ENCODE assay signal across 40 mouse cellular contexts in genomic region chr6:113592637-113593036, GRCm38 (mm10). TPM values are rescaled to one million over a fixed set of nuclear protein-coding genes. Genes with fewer than 3 reads are reported as not detected.
"Had no signal": no experiment of that assay in that cellular context is flagged by ENCODE, and none has a peak within 500 bp of the region (broad histone marks: within the 10 kb centered on the region; RNA-seq: fewer than 3 reads in every experiment).

No protein-coding gene starts in this region.

- H3K36me3 ChIP-seq: heart, embryonic 15.5 days; hindbrain, embryonic 12.5 days; hindbrain, embryonic 13.5 days; hindbrain, embryonic 15.5 days; intestine, embryonic 15.5 days had no signal

- H3K27ac ChIP-seq: heart, embryonic 13.5 days; heart, embryonic 15.5 days; hindbrain, embryonic 10.5 days; hindbrain, embryonic 12.5 days; hindbrain, embryonic 13.5 days; hindbrain, embryonic 14.5 days; hindbrain, embryonic 15.5 days; hindbrain, postnatal 0 days; intestine, embryonic 15.5 days; kidney, embryonic 15.5 days; kidney, postnatal 0 days; layer of hippocampus, adult 2 months; left cerebral cortex, adult 2 months had no signal

- H3K27me3 ChIP-seq: heart, embryonic 12.5 days; heart, embryonic 13.5 days; heart, embryonic 15.5 days; hindbrain, embryonic 12.5 days; hindbrain, embryonic 13.5 days; hindbrain, embryonic 15.5 days; intestine, embryonic 15.5 days; kidney, embryonic 15.5 days had no signal

- DNase-seq: heart, postnatal 10 days; heart, postnatal 14 days; heart, postnatal 36 days; heart, postnatal 4 days; kidney, adult 11 months; kidney, adult 18-20 months; kidney, adult 2 months; kidney, adult 8-10 months; kidney, adult 9 months; kidney, postnatal 10 days; kidney, postnatal 14 days; kidney, postnatal 25 days; kidney, postnatal 36 days; kidney, postnatal 4 days; layer of hippocampus, adult 9-11 months; layer of hippocampus, postnatal 36 days had no signal

- H3K4me3 ChIP-seq: heart, embryonic 12.5 days; heart, embryonic 13.5 days; heart, embryonic 15.5 days; hindbrain, embryonic 10.5 days; hindbrain, embryonic 12.5 days; hindbrain, embryonic 13.5 days; hindbrain, embryonic 15.5 days; intestine, embryonic 15.5 days; kidney, embryonic 15.5 days; layer of hippocampus, adult 2 months; left cerebral cortex, adult 2 months had no signal

- H3K4me1 ChIP-seq: heart, embryonic 12.5 days; heart, embryonic 13.5 days; heart, embryonic 15.5 days; hindbrain, embryonic 10.5 days; hindbrain, embryonic 12.5 days; hindbrain, embryonic 13.5 days; hindbrain, embryonic 15.5 days; intestine, embryonic 15.5 days; kidney, embryonic 15.5 days had no signal

- H3K9ac ChIP-seq: heart, embryonic 12.5 days; heart, embryonic 13.5 days; heart, embryonic 15.5 days; hindbrain, embryonic 12.5 days; hindbrain, embryonic 13.5 days; hindbrain, embryonic 14.5 days; hindbrain, embryonic 15.5 days; intestine, embryonic 15.5 days; kidney, embryonic 15.5 days had no signal

- ATAC-seq: hindbrain, embryonic 16.5 days; hindbrain, postnatal 0 days; inflammation-experienced regulatory T-cells, adult 6 months; intestine, embryonic 15.5 days; intestine, embryonic 16.5 days; intestine, postnatal 0 days had no signal

- H3K4me2 ChIP-seq: heart, embryonic 12.5 days; heart, embryonic 13.5 days; heart, embryonic 15.5 days; hindbrain, embryonic 12.5 days; hindbrain, embryonic 13.5 days; hindbrain, embryonic 14.5 days; hindbrain, embryonic 15.5 days; intestine, embryonic 15.5 days; kidney, embryonic 15.5 days had no signal

- H3K9me3 ChIP-seq: heart, embryonic 12.5 days; heart, embryonic 13.5 days; heart, embryonic 15.5 days; hindbrain, embryonic 10.5 days; hindbrain, embryonic 12.5 days; hindbrain, embryonic 13.5 days; hindbrain, embryonic 15.5 days; intestine, embryonic 15.5 days; kidney, embryonic 15.5 days had no signal

RNA-seq across cellular contexts. Expression of gene Fancd2os, which starts 7.9 kb away (rescaled TPM):
- total RNA-seq: heart, postnatal 10 days; heart, postnatal 14 days; heart, postnatal 25 days; heart, postnatal 36 days; heart, postnatal 4 days; hematopoietic stem cell, adult 5-6 weeks; hindbrain, postnatal 0 days; left cerebral cortex, adult 18-20 months; left cerebral cortex, adult 2 months had no signal
- polyA plus RNA-seq: heart, embryonic 12.5 days; heart, postnatal 0 days; hindbrain, embryonic 11.5 days; hindbrain, embryonic 14.5 days; hindbrain, embryonic 15.5 days; hindbrain, postnatal 0 days; inflammation-experienced regulatory T-cells, adult 6 months; intestine, embryonic 15.5 days; intestine, embryonic 16.5 days; intestine, postnatal 0 days; large intestine, adult 2 months had no signal
